Mouse (Mus musculus): ENCODE measurements around the gene Ubl7. TPM values are rescaled to one million over a fixed set of nuclear protein-coding genes. Genes with fewer than 3 reads are reported as not detected.
"Not testable (repeated sequence)": the region's sequence is repeated elsewhere in the genome, so short reads cannot be mapped to it uniquely, and the experiment has no call there.

Gene Ubl7
- 10 to 100 TPM; 94.0 to 97.2 TPM for total RNA-seq (2021)

DNA sequence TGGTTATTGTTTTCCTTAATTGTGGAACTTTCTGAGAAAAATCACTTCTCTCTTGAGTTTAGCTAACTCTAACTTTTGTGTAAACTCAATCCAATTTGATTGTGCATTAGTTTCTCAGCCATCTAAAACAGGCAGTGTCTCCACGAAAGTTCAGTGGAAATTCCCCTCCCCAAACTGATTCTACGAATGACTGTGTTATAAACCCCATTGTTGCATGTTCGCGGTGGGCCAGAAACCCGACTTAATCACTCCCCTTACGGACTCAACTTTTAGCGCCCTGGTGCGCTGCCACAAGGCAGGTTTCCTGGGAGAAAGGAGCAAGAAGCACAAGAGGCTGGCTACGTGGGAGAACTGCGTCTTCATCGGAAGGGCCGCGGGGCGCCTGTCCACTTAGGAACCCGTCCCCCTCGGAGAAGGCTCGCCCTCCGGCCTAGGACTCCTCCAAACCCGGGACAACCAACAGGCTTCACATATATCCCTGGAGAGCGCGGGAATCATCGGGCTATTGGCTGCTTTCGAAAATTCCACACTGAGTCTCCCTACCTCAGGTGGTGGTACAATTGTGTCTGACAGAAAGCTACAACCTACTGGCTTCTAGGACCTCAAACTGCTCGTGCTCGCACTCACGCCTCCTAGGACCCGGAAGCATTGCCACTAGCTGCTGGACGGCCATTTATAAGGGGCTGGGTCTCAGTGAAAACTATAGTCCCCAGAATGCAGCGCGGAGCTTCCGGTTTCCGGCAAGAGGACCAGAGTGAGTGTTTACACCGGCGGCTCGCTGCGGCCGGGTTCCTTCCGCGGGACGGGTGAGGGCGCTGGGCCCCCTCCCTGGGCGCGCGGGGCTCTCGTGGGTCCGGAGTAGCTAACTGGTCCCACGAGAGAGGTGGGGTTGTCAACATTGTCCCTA, at the start of gene Ubl7:
Gene Ubl7 (plus strand): TSS at position 726 of the 907 bp plus-strand sequence.
- peak; percentile 90 for DNase-seq
- intact Hi-C loops (cut with DNase I), result loop anchor here (5.0 kb wide), 1 partner anchor 48 kb away; no protein-coding TSS in a partner anchor

DNA sequence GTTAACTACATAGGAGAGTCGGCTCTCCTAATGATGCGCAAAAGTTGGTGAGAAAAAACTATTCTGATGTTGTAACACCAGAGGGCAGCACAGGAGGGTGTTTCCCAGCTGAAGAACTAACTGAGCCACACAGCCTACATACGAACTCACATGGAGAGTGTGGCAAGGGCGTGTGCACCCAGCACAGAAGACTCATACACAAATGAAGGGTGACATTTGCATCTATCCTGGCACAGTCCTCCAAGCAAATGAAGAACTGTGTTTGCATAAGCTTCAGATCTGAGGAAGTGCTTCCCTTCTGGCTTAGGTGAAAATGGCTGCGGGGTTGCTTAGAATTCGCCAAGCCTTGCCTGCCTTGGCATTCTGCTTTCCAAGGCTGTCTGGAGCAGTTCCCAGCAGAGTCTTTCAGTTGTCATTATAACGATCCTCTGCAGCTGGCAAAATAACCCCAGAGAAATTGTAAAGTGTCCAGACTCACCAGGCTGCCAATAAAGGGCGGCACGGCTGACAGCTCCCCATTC, 48.8 kb upstream of the Ubl7 start:
- intact Hi-C loops (cut with DNase I), result loop anchor here (2.0 to 5.0 kb wide), 2 partner anchors 50 to 135 kb away; partner anchors contain the start of gene Ubl7
- DNase-seq, result peak; percentile 82

DNA sequence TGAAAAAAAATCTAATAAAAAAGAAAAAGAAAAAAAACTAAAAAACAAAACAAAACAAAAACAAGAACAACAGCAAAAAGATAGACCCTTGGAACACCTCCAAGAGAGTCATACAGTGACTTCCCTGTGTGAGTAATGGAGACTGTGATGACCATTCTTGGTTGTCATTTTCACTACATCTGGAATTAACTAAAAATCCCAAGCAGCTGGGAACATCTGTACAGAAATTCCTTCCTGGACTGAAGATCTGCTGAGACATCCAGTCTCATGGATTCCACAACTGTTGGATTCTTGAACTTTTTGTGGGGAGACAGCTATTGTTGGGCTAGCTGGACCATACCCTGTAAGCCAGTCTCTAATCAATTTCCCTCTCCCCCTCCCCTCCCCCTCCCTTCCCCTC, 46.4 kb upstream of the Ubl7 start:
- intact Hi-C loops (cut with DNase I), result loop anchor here (5.0 kb wide), 1 partner anchor 48 kb away; the partner anchor contains the start of gene Ubl7
- DNase-seq, result no peak

DNA sequence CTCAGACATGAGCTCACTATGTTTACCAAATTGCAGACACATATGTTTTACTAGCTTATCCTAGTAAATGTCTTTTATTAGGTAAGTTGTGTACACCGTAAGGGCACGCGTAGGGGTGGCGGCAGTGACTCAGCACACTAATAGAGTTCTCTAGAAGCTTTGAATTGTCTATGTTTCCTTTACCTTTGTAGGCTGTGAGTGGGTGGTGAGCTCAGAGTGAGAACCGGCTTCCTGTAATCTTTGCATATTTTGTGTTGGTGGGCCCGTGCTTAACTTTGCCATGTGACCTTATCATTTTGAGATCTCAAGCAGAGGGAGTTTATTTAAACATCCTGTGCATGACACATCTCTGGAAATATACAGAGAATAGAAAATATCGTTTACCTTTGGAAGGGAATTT, 44.2 kb upstream of the Ubl7 start:
- intact Hi-C loops (cut with DNase I), result no loop called here

DNA sequence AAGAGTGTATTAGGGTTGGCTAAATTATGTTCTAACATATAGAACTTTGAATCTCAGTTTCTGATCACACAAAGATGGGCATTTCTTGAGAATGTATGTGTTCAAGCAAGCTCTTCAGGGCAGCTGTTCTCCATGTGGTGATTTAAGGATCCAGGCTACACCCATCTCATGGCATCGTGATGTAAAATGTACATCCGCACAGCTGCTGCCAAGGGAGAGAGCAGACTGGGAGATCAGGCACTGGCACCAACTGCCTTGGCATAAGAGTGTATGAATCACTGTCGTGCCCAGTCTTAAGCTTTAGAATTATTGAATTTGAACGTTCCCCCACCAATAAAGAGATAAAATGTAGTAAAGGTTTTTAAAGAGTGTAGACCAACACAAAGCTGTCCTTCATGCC, 43.5 kb upstream of the Ubl7 start:
- intact Hi-C loops (cut with DNase I), result no loop called here
- DNase-seq, result no peak

More for the DNA sequence above, 44.2 kb upstream of the Ubl7 start:
- no peak for DNase-seq

DNA sequence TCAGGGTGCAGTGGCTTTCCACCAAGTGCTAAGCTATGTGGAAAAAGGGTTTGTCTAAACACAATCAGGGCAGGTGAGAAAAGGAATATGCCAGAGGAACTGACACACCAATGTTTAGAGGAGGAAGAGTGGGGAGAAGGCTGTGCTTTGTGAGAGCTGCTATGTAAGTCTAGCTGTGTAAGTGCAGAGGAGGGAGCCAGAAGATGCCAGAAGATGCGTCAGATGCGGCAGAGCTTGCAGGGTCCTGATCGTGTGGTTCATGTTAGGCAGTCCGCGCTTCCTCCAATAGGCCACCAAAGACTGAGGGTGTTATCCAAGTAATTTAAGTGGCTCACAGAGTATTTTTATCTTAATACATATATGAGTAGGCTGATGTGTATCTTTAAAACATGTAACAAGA, 42.9 kb upstream of the Ubl7 start:
- no peak for DNase-seq
- intact Hi-C loops (cut with DNase I), result no loop called here

DNA sequence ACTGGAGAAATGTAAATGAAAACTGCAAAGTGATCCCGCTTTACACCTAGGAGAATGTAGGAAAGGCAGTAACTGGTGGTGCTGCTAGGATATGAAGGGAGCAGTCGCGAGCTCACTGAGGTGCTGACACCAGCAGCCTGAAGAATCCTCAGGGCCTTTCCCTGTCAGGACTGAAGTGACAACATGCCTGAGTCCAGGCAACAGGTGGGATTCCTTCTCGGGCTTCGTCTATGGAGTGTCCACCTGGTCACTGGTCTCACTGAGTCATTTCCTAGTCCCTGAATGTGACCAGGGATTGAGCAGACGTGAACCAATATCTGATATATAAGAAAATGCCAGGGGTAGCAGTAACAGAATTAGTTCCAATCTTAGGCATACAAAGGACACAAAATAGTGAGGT, 42.0 kb upstream of the Ubl7 start:
- intact Hi-C loops (cut with DNase I), result no loop called here
- DNase-seq, result no peak

DNA sequence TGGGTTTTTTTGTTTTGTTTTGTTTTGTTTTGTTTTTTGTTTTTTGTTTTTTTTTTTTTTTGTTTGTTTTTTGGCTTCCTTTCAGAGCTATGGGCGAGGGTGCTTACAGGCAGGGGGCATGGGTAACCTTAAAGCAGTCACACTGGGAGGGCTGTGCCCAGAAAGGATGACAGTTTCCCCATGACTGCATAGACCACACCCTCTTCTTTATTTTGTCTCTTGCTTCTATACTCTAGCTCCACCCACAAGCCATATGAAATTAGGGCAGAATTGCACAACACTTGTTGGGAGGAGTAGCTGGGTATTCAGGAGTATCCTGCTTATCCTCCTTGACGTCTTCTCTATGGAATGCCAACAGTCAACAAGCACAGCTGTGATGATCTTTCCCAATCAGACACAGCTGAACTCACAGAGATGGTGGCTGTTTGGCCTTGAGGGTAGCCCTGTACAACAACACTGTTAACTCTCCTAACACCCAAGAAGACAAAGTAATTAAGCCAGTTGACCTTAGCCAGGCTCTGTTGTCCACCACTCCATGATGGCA, 40.4 kb upstream of the Ubl7 start:
- intact Hi-C loops (cut with DNase I), result no loop called here
- DNase-seq, result no peak

DNA sequence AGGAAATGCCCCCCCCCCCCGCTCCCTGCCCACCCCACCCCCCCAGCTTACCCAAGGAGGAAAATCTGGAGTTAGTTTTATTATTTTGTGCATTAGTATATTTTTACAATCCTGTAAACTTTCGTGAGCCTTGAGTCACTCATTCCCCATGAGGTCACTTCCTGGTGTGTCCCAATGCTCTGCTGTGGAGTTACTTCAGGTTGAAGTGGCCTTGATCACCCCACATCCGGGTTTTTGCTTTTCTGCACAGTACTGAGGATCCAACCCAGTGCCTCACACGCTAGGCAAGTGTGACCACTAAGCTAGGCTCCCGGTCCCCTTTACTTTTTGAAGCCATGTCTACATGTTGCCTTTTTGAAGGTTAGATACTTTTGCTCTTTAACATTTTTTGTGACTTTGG, 36.6 kb upstream of the Ubl7 start:
- intact Hi-C loops (cut with DNase I), result no loop called here
- DNase-seq, result no peak

DNA sequence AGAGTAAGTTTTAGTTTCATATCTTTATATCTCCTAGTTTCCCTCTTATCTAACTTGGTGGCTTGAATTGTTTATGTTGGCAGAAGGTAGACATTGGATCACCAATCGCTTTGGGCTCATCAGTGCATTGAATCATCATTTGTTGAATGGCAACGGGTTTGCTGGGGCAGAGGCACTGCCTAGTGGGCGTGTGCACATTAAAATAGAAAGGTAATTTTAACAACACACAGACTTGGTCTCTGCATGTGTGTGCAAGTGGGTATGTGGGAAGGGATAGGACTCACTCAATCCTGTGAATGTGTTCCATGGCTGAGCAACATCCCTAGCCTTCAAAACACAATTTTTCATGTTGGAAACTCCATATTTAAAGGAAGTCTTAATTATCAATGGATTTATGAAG, 35.8 kb upstream of the Ubl7 start:
- intact Hi-C loops (cut with DNase I), result no loop called here
- no peak for DNase-seq

DNA sequence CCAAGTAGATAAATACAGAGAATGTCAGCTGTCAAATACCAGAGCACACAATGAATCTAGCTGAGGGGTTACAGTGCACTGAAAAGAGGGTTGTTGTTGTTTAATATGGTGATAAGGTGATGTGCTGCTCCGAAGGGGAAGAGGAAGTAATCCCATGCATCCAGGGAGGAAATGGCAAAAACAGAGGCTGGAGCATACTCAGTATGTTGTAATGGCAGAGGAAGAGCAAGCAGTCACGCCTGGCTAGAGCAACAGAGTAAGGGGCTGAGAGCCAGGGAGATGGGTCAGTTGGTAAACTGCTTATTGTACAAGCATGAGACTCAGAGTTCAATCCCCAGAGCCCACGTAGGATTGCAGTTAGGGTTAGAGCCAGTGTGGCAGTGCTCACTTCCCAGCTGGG, 31.6 kb upstream of the Ubl7 start:
- DNase-seq, result no peak
- intact Hi-C loops (cut with DNase I), result no loop called here

DNA sequence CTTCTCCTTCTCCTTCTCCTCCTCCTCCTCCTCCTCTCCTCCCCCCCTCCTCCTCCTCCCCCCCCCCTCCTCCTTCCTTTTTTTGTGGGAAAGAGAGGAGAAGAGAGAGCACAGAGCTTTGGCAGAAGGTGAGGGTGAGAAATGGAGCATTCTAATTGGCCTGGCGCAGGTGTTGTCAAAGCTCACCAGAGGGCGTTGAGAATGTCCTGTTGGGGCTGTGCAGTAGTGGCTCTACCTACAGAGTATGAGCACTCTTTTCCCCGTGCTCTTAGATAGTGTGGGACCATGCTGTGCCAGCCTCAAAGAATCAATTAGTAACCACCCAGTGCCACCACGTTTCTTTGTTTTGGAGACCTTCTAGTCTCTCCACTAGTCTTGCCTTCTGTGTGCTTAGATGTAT, 30.5 kb upstream of the Ubl7 start:
- no peak for DNase-seq
- intact Hi-C loops (cut with DNase I), result no loop called here

DNA sequence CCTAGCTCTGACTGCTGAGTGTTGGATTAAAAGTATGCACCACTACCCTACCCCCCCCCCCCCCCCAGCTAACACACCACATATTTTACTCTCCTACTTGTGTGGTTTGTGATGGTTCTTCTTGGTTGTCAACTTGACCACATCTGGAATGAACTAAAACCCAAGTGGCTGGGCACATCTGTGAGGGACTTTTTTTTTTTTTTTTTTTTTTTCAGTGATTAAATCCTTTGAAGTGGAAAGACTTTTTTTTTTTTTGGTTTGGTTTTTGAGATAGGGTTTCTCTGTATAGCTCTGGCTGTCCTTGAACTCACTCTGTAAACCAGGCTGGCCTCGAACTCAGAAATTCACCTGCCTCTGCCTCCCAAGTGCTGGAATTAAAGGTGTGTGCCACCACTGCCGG, 29.0 kb upstream of the Ubl7 start:
- intact Hi-C loops (cut with DNase I); DNase-seq: not testable (repeated sequence)

DNA sequence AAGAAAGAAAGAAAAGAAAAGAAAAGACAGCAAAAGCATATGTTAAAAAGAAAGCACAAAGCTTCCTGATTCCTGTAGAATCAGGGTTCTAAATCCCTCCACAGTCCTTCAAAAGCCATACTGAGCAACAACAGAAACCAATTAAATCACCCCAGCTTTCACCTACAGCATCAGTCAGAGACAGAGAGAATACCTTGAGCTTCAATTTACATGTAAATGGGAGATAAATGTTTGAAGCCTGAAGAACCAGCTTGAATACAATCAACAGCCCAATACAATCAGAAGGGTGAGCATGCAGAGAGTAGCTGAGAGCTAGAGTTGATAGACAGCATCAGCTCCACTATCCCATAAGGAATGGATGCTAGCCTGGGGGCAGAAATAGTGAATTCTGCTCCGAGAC, 27.4 kb upstream of the Ubl7 start:
- intact Hi-C loops (cut with DNase I), result no loop called here
- DNase-seq, result no peak

DNA sequence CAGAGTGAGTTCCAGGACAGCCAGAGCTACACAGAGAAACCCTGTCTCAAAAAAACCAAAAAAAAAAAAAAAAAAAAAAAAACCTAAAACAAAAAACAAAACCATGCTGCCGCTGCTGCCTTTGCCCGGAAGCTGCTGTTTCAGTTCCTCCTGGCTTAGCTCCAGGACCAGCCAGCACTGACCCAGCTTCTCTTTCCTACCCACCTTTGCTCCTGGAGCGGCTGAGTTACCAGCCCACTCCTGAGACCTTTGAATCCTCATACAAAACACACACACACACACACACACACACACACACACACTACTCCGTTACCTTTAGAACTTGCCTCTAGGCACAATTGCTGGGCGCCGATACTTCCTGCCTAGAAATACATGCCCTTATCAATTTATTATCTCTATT, 22.7 kb upstream of the Ubl7 start:
- no peak for DNase-seq
- intact Hi-C loops (cut with DNase I), result no loop called here

DNA sequence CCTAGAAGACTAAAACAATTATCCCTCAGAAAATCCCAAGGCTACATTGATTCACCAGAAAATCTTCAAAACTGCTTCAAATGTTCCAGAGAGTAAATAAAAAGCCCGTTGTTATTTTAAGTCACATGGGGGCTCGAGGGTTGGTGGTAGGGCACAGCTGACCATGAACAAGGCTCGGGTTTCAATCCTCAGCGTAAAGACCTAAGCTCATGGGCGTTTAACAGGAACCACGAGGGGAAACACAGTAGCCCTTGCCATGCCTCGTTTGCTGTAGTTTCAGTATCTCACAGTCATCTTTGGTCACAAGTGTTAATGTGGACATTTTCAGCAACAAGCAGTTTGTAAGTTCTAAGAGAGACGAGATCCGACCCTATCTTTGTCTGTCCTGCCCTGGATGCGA, 10.3 kb upstream of the Ubl7 start:
- DNase-seq, result no peak
- intact Hi-C loops (cut with DNase I), result no loop called here

DNA sequence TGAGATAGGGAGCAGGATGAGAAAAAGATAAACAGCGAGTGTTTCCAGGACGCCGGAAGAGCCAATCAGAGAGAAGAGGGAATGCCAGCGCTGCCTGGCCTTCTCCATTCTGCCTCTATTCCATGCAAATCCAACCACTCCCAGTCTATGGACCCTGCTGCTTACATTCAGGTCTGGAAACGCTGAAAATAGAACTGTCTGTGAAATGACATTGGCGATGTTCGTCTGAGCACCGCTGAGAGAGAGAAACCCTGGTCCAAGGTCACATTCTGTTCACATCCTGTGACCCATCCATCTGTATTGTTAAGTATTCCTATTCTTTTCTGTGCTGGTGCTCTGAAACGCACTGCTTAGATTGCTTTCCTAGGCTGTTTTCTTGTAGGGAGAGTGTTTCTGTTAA, 9.6 kb upstream of the Ubl7 start:
- DNase-seq, result no peak
- intact Hi-C loops (cut with DNase I), result no loop called here

DNA sequence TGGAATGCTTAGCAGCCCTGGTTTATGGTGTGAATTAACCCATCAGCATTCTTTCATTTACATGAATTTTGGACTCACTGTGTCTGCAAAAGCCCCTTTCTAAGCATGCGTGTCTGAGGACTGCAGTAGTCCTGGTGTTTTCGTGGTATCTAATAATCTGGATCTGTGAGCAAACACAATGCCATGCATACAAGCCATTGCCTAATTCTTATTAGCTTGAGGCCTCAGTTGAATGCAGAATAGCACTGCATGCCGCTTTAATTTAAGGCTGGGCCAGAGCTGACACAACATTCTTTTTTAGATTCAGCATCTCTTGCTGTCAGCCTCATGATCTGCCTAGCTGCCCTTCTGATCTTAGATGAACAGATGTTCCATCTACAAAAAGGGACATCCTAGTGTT, 9.2 kb upstream of the Ubl7 start:
- intact Hi-C loops (cut with DNase I), result no loop called here
- DNase-seq, result no peak

DNA sequence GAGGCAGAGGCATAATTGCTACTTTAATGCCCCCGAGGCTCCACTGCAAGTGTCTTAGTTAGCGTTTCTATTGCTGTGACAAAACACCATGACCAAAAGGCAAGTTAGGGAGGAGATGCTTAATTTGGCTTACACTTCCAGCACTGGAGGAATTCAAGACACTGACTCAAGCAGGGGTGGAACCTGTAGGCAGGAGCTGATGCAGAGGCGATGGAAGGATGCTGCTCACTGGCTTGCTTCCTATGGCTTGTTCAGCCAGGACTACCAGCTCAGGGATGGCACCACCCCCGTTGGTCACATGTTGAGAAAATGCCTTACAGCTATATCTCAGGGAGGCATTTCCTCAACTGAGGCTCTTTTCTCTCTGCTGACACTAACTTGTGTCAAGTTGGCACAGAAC, 8.6 kb upstream of the Ubl7 start:
- no peak for DNase-seq

DNA sequence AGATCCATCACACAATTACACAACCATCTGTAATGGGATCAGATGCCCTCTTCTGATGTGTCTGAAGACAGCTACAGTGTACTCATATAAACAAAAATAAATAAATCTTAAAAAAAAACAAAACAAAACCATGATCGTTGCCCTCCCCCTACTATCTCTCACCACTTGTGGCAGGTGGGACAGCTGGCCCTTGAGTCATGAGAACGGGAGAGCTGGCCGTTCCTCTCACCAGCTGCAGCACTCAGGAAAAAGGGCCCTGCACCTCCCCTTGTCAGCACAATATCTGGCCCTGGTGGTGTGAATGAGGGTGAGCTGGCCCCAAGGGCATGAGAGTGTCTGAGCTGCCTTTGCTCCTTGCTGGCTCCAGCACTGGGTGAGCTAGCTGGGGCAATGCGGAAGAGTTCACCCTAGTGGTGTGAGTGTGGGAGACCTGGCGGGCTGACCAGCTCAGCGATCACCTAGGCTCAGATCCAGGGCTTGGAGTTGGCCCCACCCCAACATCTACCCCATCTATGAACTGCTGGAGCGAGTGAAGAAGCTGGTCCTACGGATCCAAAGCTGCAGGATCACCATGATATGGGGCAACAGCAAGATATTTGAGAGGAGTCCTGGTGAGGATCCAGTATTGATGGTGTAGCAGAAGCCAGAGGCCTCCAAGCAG, 7.1 kb upstream of the Ubl7 start:
- peak; percentile 15 for DNase-seq
- intact Hi-C loops (cut with DNase I), result no loop called here

More for the DNA sequence above, 8.6 kb upstream of the Ubl7 start:
- intact Hi-C loops (cut with DNase I), result no loop called here

DNA sequence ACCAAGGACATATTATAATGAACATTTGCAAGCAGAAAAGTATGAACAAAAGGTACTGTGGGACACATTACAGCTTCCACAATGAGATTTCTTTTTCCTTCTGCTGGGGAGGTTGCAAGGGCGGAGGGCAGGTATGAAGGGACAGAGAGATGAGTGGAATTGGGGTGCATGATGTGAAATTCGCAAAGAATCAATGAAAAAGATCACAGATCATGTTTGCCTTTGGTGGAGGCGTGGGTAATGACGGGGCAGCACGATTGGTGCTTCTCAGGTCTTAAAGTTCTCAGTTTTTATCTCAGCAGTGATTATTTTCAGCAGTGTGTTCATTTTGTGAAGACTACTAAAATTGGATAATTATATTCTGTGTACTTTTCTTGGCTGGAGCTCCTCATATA, 6.5 kb upstream of the Ubl7 start:
- intact Hi-C loops (cut with DNase I), result no loop called here
- no peak for DNase-seq

DNA sequence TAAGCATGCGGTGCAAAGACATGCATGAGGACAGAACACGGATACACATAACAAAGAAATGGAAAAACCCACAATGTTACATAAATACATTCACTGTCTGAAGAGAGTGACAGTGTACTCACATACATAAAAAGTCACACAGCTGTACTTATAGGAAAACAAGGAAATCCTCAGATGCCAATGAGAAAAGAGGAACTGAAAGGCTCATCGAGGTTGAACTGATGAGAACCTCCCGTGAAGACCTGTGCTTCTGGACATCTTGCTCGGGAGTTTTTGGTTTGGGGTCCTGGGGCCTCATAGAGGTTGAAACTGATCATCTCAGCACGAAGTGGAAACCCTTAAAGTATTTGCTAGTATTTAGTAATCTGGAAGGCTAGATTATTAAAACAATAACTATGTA, 3.6 kb upstream of the Ubl7 start:
- intact Hi-C loops (cut with DNase I), result no loop called here
- DNase-seq, result no peak
